Mouse (Mus musculus) thymus, postnatal 4 days (tissue): ENCODE data around the gene Gpr158.

Experiments used
- DNase-seq: peaks from one replicate; pipeline ENCODE4 v3.0.0; 2021

Gene Gpr158

DNA sequence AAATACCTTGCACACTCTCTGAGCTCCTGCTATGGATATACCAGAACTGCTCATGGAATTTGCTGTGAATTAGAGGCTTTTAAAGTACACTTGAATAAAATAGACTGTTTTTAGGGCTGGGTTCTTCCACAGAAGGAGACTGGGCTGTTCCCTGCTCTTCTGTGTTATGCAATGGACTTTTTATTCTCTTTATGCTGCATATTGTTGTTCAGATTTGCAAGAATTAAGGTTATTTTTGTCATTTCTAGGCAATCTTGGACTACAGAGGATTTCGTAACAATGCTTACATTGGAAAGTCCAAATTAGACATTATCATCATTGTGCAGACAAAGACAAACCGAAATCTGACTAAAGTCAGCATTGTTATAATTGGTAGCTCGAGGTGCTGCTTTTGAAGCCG is 298.4 kb downstream of the Gpr158 start:
- no peak for DNase-seq

DNA sequence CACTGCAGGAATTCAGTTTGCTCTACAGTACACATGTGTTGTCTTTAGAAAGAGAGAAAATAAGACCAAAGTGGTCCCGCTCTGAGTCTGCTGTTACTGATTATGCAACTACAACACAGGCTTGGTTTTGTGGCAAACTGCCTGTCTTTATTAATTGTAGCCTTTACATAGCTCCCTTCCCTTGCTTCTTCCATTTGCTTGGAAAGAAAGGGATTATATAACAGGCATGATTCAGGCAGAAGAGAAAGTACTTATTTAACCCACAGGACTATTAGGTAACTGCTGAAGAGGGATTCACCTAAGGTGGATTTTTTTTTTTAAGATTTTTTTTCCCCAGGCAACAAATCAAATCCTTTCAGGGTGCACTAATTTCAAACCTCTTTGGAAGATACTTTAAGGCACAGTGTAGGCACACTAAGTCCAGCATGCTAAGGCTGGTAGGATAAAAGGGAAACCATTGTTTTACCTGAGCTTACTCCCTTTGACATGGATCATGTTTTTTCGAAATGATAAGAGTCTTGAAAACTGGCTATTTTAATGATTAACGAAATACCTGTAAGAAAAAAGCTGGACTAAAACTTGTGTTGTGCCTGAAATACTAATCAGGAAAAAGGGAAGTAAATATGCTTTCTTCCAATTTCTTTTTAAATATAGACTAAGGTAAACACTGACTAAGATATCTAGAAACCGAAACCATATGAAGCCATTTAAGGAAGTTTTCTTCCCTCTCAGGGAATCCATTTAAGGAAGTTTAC is 308.9 kb downstream of the Gpr158 start:
- DNase-seq, result no peak

DNA sequence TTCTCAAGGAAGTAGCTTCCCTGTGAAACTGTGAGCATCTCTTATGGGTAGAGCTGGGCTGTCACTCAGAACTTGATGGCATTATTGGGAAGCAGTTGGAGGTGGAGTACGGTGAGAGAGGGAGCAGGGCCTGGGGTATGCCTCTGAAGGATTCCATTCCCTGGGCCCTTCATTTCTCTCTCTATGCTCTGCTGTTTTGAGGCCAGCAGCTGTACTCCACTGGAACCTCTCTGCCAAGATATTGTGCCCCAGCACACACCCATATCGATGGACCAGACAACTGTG is 309.4 kb downstream of the Gpr158 start:
- no peak for DNase-seq

DNA sequence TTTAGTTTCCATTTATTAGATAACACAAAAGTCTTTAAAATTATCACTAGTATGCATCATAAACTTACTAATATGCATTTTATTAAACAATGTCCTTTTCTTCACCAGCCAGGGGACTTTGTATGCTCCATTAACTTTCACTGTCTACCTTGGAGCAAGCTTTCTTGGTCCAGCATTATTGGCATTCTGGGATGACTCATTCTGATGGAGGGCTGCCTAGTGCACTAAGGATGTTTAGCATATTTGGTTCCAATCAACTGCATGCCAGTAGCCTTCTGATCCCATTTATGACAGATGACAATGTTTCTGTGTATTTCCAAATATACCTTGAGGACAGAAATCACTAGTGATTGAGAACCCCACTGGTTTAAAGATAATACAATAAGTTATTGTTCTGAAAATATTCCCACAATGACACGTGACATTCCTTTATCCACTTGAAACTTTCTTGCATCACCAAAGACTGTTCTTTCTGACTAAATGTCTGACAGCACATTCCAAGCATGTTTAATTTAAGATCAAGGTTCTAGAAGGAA is 313.5 kb downstream of the Gpr158 start:
- DNase-seq, result no peak

DNA sequence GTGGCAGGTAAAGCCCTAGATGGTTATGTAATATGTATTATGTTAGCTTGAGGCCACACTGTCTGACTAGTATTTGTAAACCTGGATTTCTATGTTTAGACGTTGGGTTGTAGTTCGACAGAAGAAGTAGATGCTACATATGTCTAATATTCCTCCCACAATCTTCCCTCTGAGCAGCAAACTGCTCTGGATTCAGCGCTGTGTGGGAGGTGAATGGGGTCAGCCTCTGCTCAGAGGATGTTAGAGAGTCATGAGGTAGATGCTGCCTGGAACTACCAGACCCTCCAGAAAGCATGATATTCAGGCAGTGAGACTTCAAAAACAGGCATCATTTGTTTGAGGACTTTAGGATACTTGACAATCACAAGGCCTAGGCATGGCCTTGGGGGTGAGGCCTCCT is 317.4 kb downstream of the Gpr158 start:
- no peak for DNase-seq

DNA sequence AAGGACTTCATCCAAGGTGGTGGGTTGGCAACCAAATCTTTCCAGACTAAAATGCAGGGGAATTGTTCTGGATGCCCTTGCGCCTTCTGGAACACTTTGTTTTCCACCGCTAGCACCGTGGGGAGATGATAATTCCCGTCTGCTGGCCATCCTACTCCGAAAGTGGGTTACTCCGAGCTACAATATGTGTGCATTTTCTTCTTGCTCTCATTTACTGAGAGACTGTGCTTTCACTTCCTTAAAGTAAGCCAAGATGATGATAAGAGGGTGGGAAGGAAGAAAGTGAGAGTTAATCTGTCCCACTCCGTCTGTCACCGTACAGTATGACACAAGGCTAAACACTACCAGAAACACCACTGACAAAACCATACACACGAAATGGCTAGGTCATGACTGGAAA is 325.8 kb downstream of the Gpr158 start:
- no peak for DNase-seq

DNA sequence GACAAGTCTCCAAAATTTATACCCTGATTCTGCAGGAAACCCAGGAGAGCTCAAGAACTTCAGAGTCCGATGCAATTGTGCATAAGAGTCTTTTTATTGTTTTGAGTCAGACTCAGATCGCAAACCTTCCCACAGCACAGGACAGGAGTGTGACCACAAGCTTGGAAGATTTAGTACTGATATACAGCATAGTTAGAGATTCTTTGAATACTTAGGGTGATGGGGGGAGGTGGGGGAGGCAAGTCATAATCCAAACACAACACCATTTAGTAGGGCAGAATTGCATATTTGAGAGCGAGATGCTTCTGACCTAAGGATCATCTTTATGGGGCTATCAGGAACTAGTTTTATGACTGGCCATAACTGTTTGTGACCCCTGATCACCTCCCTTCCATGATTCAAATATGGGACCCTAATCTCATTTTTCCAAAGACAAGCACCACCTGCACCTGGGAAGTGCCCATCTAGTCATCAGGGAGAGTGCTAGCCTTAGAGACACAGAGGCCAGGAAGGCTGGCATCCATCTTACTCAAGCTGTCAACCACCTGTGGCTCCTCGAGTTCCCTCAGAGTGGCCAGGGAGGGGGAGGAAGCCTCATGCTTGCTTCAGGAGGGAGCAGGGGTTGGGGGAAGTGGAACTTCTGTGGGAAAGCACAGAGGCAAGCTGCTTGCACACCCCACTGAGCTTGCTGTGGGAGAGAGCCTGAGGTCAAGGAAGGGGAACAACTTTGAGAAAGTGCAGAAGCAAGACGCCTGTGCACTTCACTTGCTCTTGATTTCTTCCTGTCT is 326.7 kb downstream of the Gpr158 start:
- DNase-seq, result no peak

DNA sequence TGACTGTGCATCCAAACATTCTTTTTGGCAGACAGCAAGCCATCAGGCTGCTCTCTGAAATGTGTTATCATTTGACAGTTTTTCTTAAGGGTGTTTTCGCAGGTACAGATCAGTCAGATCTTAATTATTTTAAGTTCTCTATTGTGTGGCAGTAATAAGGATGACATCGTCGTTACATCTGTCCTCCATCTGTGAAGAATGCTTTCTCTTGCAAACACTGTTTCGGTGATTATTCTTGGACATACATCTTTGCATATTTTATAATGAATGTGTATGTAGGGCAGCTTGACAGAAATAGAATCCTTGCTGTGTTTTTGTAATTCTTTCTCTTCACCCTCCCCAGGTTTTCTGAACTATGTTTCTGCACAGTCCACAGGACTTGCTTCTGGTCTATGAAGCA is 360.7 kb downstream of the Gpr158 start:
- DNase-seq, result no peak

DNA sequence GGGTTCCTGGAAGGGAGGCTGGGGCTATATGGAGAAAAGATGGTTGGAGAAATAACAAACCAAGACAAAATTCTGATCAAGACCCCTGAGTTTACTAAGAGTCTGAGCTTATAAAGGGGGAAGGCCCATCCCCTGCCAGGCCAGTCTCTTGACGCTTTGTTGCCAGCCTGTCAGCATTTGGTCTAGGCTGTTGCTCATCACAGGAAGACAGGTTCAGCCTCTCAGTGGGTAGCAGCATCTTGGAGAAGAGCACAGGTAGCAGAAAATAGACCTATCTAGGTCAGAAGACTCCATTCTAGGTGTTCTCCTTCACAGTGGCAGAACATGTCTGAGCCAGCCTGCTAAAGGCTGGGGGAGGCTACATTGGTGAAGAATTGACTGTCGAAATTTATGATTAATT is 416.4 kb downstream of the Gpr158 start:
- DNase-seq, result no peak

DNA sequence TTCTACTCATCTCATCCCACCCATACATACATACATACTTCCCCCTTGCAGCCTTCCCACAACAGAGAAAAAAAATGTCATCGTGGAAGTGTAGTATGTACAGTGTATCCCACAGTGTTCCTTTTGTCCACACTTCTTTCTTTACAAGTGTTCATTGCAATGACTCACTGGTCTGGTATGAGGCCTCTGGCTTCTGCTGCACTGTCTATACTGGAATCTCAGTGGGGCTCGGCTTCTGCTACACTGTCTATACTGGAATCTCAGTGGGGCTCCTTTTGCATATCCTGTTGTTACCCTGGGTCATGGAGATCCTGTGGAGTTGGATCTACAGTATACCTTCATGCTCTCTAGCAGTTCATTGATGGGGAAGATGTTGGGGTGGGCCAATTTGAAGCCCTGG is 425.8 kb downstream of the Gpr158 start:
- DNase-seq, result no peak

DNA sequence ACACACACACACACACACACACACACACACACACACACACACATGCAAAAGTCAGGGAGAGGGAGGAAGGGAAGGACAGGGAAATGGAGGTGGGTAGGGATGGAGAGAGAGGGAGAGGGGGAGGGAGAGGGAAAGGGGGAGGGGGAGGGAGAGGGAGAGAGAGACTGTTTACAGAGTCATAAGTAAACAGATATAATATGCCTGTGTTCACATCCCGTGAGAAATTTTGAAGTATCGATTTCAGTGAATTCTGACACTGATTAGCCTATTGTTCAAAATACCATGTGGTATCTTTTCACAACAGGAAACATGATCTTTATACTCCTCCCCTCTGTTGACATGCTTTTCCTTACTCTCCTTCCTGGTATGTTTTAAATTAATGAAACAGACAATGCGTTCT is 432.3 kb downstream of the Gpr158 start:
- DNase-seq, result no peak

DNA sequence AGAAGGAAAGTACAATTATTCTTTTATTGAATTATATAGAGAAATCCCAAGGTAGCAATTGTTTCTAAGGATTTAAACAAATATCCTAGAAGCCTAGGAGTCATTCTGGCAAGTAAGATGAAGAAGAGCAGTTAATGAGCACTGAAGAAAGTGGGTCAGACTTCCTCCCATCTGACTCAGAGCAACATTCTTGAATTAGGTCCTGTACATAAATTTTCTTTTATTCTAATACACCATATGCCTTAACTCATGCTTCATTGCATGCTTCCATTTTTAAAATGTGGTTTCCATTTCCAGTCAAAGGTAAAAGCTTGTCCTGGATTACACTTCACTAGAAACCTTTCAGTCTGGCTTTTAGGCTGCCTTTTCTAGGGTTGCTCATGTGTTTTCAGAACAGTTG is 432.7 kb downstream of the Gpr158 start:
- DNase-seq, result no peak

DNA sequence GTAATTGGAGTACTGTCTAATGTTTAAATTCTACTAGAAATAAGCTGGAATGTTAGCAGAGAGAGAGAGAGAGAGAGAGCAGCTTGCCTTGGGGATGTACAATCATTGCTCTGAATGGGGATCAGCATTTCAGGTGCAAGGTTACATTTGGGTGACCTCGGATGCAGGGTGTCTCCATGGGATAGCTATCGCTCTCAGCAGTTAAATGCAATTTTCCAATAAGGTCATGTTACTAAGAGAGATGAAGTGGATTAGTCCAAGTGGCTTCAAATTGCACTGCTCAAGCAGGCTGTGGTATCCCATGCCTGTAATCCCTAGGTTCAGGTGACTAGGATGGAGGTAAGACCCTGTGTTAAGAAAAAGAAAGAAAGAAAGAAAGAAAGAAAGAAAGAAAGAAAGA is 441.2 kb downstream of the Gpr158 start:
- DNase-seq, result no peak

DNA sequence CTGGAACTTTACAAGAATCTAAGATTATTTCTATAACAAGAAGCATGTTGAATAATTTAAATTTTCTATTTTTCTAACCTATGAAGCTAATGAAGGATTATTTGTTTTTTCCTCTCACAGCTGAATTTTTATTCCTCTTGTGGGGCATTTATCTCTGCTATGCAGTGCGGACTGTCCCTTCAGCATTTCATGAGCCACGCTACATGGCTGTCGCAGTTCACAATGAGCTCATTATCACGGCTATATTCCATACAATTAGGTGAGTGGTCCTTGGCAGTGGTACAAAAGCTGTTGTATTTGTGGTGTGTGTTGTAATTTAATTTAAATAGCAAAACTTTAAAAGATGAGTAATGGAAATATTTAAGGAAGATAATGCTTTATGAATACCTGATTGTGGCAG is 443.1 kb downstream of the Gpr158 start:
- no peak for DNase-seq

DNA sequence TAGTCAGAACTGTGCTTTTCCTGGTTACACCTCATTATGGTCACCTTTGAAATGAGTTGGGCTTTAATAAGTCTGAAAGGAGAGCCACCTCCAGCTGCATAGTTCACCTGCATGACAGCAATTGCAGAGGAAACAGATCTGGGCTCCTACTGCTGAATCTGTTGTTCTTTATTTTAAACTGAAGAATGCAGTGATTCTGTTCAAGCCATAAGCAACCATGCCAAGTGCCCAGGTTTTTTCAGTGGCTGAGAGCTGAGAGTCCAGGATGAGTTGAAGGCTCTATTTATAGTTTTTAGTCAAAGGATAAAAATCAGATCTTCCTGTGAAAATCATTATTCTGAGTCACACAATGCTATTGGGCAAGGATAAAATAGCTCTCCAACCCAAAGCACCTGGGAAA is 496.7 kb downstream of the Gpr158 start:
- no peak for DNase-seq
